Mouse (Mus musculus) kidney, postnatal 36 days (tissue): ENCODE data around the gene Polr3h.
"Not testable (repeated sequence)": the region's sequence is repeated elsewhere in the genome, so short reads cannot be mapped to it uniquely, and the experiment has no call there.

Source experiments
- DNase-seq, 2 experiments: peaks; one replicate each; pipeline ENCODE4 v3.0.0; 2021 to 2022; ENCODE audit warnings: mixed read lengths in 2 of 2

Gene Polr3h

DNA sequence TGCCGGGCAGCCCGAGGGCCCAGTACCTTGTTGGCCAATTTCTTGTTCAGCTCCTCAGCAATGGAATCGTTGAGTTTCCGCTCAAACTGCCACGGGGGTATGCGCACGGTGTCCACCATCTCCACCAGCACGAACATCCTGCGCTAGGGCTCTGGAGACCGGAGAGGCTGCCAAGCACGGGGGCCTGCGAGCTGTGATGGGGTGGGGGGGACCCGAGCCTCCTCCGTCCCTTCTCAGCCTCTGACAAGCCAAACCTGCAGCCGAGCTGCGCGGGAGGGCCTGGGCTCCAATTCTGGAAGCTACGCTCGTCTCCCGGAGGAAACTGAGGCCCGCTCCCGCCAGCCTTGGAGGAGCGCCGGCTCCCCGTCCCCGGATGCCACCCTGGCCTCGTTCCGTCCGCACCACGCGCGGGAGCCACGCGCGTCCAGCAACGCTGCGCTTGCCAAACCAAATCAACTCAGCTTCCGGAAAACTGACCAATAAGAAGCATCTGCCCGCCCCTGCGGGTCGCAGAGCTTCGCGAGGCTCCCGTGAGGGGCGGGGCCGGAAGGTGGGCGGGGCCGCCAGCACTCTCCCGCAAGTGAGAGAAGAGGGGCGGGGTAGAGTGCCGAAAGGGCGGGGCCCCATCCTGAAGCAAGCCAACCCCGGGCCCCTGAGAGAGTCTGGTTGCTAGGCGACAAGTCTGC is at the start of gene Polr3h:
Gene Polr3h, minus strand, starts transcription at position 481 of the 686 bp plus-strand sequence.
- DNase-seq: peak; percentile 98

DNA sequence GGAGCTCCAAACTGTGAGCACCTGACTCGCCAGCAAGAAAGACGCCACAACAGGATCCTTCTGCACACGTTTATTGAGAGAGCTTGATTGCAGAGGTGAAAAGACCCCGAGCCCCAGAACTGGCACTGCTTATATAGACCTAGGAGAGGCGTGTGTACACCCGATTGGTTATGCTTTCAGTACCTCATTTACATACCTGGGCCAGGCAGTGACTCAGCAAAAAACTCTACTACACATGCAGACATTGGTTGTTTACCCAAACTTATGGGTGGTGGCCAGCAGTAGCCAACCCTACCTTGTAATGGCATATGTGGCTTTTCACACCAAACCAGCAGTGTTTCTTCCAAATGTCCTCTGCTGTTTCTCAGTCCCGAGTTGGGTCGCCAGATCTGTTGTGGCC is 49.1 kb upstream of the Polr3h start:
- not testable (repeated sequence) for DNase-seq

- DNase-seq: not testable (repeated sequence)
These were observed 44.5 kb upstream of the Polr3h start for GRCm38 (mm10) chr15:81970498-81970897.

GRCm38 (mm10) chr15:81969635-81970034 is 43.6 kb upstream of the Polr3h start:
- DNase-seq: not testable (repeated sequence)

DNA sequence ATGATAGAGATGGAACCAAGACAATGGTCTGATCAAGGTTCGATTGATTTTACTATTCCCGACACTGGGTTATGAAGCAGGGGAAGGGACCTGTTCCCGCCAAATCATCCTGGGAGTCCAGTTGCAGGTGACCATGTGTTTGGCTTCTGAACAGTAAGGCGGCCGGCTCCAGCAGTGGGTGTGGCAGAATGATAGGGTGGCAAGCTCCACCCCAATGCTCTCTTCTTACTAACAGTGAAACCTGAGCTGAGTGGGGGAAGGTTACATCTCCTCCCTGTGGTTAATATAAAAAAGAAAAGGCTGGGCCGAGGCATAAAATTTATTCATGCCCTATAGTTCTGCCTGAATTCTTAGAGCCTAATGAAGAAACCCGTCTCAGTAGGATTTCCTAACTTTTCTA is 43.1 kb upstream of the Polr3h start:
- peak; percentile 34 to 53 for DNase-seq

- no peak for DNase-seq
These were observed 42.4 kb upstream of the Polr3h start for GRCm38 (mm10) chr15:81968447-81968846.

DNA sequence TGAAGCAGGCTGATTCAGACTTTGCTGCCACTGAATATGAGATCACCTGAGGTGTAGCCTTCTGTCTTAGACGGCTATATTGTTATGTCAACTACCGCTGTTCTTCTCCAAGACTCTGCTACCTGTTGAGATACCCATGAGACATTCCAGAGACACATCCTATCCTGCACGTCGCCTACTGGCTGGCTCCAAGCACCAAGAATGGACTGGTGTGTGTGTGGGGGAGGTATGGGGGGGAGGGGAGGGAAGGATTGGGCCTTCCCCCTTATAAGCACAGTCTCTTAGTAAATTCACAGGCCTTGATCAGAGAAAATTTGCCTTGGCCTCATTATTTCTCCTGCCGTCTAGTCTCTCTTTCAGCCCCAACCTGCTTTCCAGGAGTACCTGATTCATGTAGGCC is 41.8 kb upstream of the Polr3h start:
- DNase-seq: no peak

DNA sequence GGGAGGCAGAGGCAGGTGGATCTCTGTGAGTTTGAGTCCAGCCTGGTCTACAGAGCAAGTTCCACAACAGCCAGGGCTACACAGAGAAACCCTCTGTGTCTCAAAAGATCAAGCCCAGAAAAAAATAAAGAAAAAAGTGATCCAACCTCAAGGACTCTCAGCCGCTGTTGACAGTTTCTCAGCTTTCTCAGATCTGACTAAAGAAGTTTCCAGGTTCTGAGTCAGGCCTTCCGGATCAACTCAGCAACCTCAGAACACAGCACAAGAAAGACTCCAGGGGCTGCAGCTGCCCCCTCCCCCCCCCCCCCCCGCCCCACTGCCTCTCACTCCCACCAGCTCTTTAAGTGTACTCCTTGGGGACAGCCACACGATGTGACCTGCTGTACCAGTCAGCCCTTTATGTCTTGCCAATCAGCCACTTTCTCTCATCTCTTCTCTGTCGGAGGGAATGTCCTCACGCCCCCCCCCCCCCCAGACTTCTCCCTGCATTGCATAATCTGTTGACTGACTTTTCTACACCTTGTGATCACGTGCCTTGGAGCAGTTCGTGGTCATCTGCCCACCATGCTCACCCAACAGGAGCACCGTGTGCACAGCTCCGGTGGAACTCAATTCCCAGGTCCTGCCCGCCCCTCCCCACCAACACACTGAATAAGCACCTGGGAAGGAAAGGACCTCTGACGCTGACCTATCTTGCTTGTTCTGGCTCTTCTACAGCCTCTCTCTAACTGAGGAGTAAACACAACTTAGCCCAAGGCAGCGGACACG is 40.2 kb upstream of the Polr3h start:
- no peak for DNase-seq

GRCm38 (mm10) chr15:81964980-81965545 is 39.0 kb upstream of the Polr3h start:
- no peak for DNase-seq

DNA sequence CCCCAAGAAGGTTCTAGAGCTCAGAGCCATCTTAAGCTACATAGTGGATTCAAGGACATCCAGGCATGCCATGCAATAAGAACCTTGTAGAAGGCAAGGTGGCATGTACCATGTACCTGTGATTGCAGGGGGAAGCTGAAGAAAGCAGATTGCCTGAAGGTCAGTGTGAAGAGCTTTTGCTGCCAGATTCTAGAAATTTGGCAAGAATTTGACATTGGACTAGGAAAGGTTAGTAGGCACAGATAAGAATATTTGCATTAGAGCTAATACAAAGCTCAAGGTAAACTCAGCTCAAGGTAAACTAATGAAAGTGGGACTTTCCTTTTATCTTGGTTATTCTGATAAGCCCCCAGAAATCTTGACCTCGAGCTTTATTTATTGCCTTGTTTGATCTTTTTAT is 38.2 kb upstream of the Polr3h start:
- no peak for DNase-seq

DNA sequence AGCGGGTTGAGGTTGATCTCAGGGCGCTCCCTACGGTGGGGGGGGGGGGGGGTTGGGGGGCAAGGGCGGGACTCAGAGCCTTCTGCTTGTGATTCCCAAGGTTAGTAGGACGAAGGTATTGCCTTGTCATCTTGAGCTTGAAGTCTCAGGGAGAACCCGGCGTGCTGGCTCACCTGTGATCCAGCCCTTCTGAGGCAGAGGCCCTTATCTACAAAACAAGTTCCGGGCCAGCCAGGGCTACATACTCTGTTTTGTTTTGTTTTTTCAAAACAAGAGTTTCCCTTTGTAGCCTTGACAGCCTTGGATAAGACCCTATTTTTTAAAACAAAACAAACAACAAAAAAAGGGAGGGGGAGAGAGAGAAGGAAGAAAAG is 35.0 kb upstream of the Polr3h start:
- DNase-seq: no peak

DNA sequence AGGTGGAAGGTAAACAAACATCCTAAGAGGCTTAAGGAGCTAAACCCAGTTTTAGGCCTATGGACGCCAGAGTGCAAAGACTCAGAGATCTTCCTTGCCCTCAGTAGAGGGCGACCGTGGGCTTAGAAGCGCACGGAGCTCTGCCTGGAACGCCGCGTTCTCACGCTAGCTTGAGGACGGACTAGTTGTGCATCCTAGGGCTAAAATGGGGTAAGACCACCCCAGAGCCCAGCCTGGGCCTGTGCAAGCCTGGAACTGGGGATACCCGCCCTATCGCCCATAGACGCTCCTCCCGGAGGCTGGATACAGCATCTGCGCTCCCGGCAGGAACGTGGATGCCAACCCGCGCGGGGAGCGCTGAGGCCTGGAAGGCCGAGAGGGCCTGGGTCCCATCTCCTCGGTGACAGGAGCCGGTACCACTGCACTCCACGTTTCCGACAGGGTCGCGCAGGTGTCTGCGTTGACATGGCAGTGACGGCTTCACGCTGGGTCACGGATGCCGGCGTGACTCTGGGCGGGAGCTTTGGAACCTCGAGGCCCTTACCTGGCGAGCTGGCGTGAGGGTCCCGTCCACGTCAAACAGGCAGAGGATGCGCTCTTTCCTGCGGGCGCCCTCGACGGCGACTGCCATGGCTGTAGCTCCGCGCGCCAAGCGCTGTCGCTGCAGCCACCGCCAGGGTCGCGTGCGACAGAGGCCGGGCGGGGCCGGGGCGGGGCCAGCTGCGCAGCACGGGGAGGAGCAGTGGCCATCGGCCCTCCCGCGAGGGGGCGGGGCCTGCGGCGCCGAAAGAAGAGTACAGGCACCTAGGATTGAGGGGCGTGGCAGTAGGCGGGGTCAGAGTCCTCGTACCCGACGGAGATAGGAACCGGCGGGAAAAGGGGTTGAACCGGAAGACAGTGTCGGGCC is 34.4 kb upstream of the Polr3h start, which contains the start of gene Pmm1:
Gene Pmm1, minus strand, starts transcription at position 760 of the 907 bp plus-strand sequence.
- DNase-seq: peak; percentile 100

DNA sequence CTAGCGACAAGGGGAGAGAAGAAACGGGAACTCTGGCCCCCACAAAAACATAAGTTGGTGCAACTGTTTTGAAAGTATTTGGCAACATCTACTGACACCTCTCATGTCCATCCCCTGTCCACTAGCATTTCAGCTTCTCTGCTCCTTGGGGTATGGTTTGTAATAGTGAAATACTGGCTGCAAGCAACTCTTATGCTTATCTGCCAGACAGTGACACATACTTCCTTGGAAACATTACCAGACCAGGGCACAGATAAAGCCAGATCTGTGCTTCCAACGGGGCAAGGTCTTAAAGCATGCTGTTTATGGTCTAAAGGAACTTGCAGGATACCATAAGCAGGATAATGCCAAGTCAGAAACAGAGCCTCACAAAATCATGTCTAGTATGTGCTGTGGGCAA is 32.9 kb upstream of the Polr3h start:
- DNase-seq: no peak

- no peak for DNase-seq
These were observed 31.6 kb upstream of the Polr3h start for GRCm38 (mm10) chr15:81957598-81957997.

DNA sequence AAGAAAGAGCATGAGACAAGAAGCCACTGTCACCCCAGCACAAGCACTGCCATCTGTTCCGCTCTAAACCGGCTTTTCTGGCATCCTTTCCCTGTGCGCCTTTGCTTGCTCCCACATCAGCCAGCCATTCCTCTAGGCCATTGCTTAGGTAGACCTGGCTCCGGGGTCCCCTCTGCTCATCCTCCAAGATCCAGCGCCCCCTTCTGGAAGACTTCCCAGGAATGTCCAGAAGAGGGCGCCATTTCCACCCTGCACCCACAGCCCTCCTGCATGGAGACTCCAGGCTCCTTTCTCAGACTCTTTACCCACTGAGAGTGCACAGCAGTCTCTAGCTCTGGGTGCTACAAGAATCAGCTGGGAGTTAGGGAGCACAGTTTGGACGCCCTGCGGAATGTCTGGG is 30.4 kb upstream of the Polr3h start:
- DNase-seq: peak; percentile 24 to 67

DNA sequence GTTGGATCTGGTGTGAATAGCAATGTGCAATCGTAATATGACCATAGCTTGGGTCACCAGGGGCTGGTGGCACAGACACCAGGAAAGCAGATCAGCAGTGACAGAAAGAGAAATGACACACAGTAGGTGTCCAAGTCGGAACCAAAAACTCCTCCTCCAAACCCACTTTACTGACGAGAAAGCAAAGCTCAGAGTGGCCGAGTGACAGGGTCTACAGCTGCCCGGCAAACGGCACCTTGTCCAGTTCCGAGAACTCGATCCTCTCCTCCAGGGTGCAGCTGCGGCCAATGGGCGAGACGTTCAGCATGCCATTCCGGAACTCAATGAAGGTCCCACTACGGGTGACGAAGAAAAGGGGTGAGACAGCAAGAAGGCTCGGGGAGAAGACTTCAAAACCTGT is 29.4 kb upstream of the Polr3h start:
- no peak for DNase-seq

DNA sequence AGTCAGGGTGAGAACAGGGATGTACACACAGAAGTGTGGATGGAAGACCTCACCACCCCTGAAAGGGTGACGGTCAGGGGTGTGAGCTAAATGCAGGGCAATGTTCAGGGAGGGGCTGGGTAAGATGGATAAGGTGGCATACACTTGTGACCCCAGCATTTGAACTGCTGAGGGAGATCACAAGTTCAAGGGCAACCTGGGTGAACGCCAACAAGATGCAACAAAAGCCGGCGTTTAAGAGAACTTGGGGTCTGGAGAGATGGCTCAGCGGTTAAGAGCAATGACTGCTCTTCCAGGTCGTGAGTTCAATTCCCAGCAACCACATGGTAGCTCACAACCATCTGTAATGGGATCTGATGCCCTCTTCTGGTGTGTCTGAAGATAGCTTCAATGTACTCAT is 28.7 kb upstream of the Polr3h start:
- no peak for DNase-seq

DNA sequence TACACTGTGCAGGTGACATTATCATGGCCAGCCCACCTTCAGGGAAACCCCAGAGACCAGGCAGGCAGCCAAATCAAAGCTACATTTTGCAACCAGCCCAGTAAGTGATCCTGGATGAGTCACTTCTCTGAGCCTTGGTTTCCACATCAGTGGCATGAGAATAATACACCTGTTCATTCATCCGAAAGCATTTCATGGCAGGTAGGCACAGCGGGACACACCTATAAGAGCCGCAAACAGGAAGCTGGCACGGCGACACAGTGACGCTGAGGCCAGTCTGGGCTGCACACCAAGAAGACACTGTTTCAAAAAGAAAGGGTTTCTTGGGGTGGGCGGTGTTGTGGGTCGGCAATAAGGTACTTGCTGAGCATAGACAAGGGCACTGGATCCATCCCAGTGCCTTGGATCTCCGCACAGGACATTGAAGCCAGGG is 28.1 kb upstream of the Polr3h start:
- no peak for DNase-seq

- DNase-seq: no peak
These were observed 26.3 kb upstream of the Polr3h start for GRCm38 (mm10) chr15:81952310-81952709.

DNA sequence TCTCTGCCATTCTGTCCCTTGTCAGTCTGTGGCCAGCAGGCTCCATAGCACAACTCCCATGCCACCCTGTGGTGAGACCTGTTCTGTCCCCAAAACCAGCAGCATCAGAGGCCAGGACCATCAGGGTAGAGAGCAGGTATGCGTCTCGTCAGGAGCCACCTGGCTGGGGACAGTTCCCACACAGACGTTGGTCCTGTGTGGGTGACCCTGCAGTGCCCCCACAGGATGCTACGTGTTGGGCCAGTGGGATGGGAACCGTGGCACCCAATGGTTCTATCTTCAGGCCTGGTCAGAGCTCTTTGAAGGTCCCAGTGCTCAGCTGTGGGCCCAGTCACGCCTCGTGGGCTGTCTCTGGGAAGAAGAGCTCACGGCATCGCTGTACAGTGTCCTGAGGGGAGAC is 25.1 kb upstream of the Polr3h start:
- DNase-seq: no peak

DNA sequence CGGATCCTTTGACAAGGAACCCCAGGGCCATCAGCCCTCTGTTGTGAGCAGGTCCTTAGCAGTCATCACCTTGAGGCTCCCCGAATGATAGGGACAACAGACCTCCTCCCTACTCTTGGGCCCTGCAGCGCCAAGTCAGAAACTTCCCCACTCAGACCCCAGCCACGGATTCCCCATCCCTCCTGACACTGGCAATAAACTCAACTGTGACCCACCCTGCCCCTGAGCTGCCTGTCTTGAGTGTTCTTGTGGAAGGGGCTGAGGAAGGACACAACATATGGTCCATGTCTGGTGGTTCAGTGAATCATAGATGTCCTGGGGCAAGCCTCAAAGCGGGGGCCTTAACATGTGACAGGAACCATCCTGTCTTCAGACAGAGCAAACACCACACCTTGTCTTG is 24.7 kb upstream of the Polr3h start:
- DNase-seq: no peak

- peak; percentile 58 to 67 for DNase-seq
These were observed 23.6 kb upstream of the Polr3h start for GRCm38 (mm10) chr15:81949476-81950131.
